Mouse (Mus musculus): ENCODE results near the gene Fam114a1.

The Fam114a1 gene

GRCm38 (mm10) chr5:65063266-65063665, 93.4 kb downstream of the Fam114a1 start:
- no peak for DNase-seq

- no peak for DNase-seq
Observed at GRCm38 (mm10) chr5:65068166-65068565, 98.3 kb downstream of the Fam114a1 start.

- no peak for DNase-seq
Observed at GRCm38 (mm10) chr5:65069872-65070271, 100.0 kb downstream of the Fam114a1 start.

GRCm38 (mm10) chr5:65071689-65072118, 101.8 kb downstream of the Fam114a1 start:
- no peak for DNase-seq

GRCm38 (mm10) chr5:65073247-65073646, 103.4 kb downstream of the Fam114a1 start:
- no peak for DNase-seq

GRCm38 (mm10) chr5:65074693-65075092, 104.8 kb downstream of the Fam114a1 start:
- peak; percentile 20 for DNase-seq

- no peak for DNase-seq
Observed at GRCm38 (mm10) chr5:65076087-65076486, 106.2 kb downstream of the Fam114a1 start.

- DNase-seq = no peak
Observed at GRCm38 (mm10) chr5:65076748-65077147, 106.9 kb downstream of the Fam114a1 start.

GRCm38 (mm10) chr5:65078081-65078480, 108.2 kb downstream of the Fam114a1 start:
- no peak for DNase-seq

- no peak for DNase-seq
Observed at GRCm38 (mm10) chr5:65079881-65080280, 110.0 kb downstream of the Fam114a1 start.

- no peak for DNase-seq
Observed at GRCm38 (mm10) chr5:65081836-65082235, 112.0 kb downstream of the Fam114a1 start.

- peak; percentile 70 for DNase-seq
Observed at GRCm38 (mm10) chr5:65086522-65086921, 116.7 kb downstream of the Fam114a1 start.

- no peak for DNase-seq
Observed at GRCm38 (mm10) chr5:65089707-65090106, 119.8 kb downstream of the Fam114a1 start.

GRCm38 (mm10) chr5:65091184-65091858, 121.5 kb downstream of the Fam114a1 start:
- no peak for DNase-seq
